Mouse (Mus musculus) E14TG2a.4 (cell line): ENCODE measurements around the gene Kctd15.

Experiments
- H3K27me3 ChIP-seq: 2 replicates; pipeline ENCODE4 v1.6.1; 2014; ENCODE audit warnings: low read length, control low read depth; ENCODE audit not compliant: insufficient read depth
- H3K36me3 ChIP-seq: 2 replicates; pipeline ENCODE4 v1.6.1; 2014; ENCODE audit warnings: low read length, control low read depth; ENCODE audit not compliant: insufficient read depth
- H3K4me1 ChIP-seq: replicated peaks from 2 replicates; pipeline ENCODE4 v1.6.1; 2014; ENCODE audit warnings: low read depth, low read length, control low read depth
- H3K4me3 ChIP-seq: replicated peaks from 2 replicates; pipeline ENCODE4 v1.5.1; 2014; ENCODE audit warnings: mild to moderate bottlenecking, low read length
- H3K9me3 ChIP-seq: 2 replicates; pipeline ENCODE4 v1.6.1; 2014; ENCODE audit warnings: low read length, control low read depth
- CTCF ChIP-seq: conservative IDR thresholded peaks from 2 replicates; pipeline ENCODE4 v1.5.1; 2014; ENCODE audit warnings: low read length
- NANOG ChIP-seq: IDR thresholded peaks from 2 replicates; pipeline ENCODE4 v1.6.1; 2014; ENCODE audit warnings: borderline replicate concordance, low read length, mixed read lengths
- POU5F1 ChIP-seq: IDR thresholded peaks from 2 replicates; pipeline ENCODE4 v1.6.1; 2014; ENCODE audit warnings: low read length, borderline replicate concordance

Gene Kctd15

DNA sequence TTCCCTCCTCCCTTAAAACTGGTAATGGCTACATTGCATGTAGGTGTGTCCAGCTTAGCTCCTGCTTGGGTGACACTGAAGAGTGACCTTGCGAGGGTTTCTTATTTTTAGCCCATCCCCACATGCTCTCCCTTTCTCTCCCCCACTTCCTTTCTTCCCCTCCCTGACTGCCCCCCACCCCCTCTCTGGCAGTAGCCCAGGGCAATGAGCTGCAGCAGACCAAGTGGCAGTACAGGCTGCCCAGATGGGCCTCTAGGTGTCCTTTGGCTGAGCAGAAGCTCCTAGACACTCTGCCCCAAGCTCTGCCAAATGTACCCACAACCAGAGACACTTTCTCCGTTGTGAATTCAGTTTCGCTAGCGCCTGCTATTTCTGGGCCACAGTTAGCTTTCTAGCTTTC, 16.4 kb upstream of the Kctd15 start:
- no peak overlapping the region for H3K4me3 ChIP-seq
- TF ChIP-seq POU5F1 (no peak), NANOG (no peak), CTCF (no peak)
- no peaks in the 10 kb centered on the region for H3K9me3 ChIP-seq
- peaks cover 68% of the 10 kb centered on the region for H3K4me1 ChIP-seq
- H3K27me3 ChIP-seq: peaks cover 41% of the 10 kb centered on the region
- H3K36me3 ChIP-seq: no peaks in the 10 kb centered on the region

DNA sequence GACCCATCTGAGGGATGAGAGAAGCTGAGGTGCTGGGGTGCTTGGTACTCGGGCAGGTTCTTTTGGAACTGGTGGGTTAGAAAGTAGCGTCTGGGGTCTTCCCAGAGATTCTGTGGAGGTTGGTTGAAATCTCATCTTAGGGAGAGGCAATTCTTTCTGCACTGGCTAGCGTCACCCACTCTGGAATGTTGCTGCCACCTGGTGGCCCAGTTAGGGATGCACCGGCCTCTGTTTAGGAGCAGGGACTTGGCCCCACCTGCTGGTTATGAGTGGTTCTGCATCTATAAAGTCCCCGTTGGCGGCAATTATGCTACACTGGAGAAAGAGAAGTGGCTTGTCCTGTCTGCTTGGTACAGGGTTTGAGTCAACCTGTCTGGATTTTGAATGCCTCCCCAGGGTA, 15.4 kb upstream of the Kctd15 start:
- TF ChIP-seq POU5F1 (no peak), CTCF (peak; percentile 97)
- Histone ChIP-seq H3K9me3 (no peaks in the 10 kb centered on the region), H3K4me1 (peaks cover 77% of the 10 kb centered on the region), H3K27me3 (peaks cover 45% of the 10 kb centered on the region), H3K36me3 (no peaks in the 10 kb centered on the region), H3K4me3 (0 out of 2 replicates have a peak overlapping the region, but pooled peaks have one; percentile 13)

DNA sequence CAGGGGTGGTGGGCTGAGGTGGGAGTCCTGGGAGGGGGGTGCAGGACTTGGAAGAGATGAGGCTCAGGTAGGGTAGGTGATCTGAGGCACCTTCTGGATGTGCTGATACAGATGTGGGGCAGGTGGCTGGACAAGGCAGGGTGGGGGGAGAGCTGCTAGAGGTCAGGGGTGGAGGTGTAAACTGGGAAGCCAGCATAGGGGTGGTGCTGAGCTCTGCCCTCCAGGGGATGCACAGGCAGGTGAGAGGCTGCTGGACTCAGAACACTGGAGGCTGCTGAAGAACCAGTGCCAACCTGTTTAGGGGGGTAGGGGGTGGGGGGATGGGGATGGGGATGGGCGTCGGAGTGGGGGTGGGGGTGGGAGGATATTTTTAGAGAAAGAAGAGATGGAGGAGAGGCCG, 14.2 kb upstream of the Kctd15 start:
- TF ChIP-seq NANOG: no peak
- TF ChIP-seq CTCF: no peak
- TF ChIP-seq POU5F1: no peak

DNA sequence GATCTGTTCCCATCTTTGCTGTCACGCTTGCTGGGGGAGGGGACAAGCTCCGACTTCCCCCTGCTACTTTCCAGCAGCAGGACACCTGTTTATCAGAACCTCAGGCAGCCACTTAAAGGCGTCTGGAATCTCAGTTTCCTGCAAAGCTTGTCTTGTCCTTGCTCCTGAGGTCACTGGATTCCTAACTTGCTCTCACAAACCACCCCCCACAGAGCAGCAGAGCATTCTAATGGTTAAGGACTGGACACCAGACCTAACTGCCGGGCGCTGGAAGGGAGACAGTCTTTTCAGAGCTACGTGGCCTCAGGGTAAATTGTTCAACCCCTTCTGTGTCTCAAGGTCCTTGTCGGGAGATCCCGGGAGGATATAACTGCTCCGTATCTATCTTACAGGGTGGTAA, 12.8 kb upstream of the Kctd15 start:
- peaks cover 42% of the 10 kb centered on the region for H3K27me3 ChIP-seq
- no peak for TF ChIP-seq CTCF
- TF ChIP-seq NANOG: peak; percentile 83
- peak overlapping the region; percentile 56 for H3K4me3 ChIP-seq
- H3K36me3 ChIP-seq: no peaks in the 10 kb centered on the region
- H3K9me3 ChIP-seq: peaks cover 5% of the 10 kb centered on the region
- H3K4me1 ChIP-seq: peaks cover 59% of the 10 kb centered on the region

More for the DNA sequence above, 14.2 kb upstream of the Kctd15 start:
- 0 out of 2 replicates have a peak overlapping the region, but pooled peaks have one; percentile 13 for H3K4me3 ChIP-seq
- peaks cover 49% of the 10 kb centered on the region for H3K27me3 ChIP-seq
- no peaks in the 10 kb centered on the region for H3K36me3 ChIP-seq
- H3K4me1 ChIP-seq: peaks cover 74% of the 10 kb centered on the region
- H3K9me3 ChIP-seq: peaks cover 5% of the 10 kb centered on the region

DNA sequence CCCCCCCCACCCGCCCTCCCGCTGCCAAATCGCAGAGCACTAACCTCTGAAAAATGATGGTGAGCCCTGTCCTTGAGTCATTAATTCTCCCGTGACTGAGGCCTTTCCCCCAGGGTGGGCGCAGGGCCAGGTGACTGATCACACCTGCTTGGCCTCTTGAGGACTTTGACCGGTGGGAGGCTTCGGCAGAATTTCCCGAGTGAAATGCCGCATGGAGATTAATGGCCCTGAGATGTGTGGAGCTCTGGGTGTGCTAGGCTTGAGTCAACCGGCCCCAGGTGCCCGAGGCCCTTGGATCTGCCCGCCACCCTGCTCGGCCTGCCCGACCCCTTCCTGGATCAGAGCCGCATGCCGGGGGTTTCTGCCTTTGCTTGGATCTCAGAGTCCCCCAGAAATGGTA, 11.3 kb upstream of the Kctd15 start:
- Histone ChIP-seq H3K9me3 (peaks cover 5% of the 10 kb centered on the region), H3K36me3 (no peaks in the 10 kb centered on the region), H3K4me1 (peaks cover 59% of the 10 kb centered on the region), H3K27me3 (peaks cover 30% of the 10 kb centered on the region), H3K4me3 (peak overlapping the region; percentile 46; the same call in 1 of the 2 replicates)
- TF ChIP-seq POU5F1 (no peak), NANOG (no peak), CTCF (no peak)

DNA sequence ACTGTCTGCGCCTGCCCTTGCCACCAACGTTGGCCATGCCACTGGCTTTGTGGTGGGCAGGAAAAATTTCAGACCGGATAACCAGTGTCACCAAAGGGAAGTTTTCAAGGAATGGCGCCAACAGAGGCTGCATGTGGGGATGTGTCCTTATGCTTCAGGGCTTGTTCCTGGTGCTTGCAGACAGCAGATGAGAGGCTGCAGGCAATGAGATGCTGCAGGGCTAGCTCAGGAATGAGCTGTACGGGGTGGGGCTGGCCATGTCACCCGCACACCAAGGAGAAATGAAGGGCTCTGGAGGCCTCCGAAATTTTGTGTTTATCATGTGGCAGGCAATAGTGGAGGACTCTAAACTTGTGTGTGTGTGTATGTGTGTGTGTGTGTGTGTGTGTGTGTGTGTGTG, 6.6 kb upstream of the Kctd15 start:
- Histone ChIP-seq H3K9me3 (peaks cover 5% of the 10 kb centered on the region), H3K4me3 (no peak overlapping the region), H3K36me3 (no peaks in the 10 kb centered on the region), H3K4me1 (peaks cover 48% of the 10 kb centered on the region), H3K27me3 (peaks cover 22% of the 10 kb centered on the region)
- TF ChIP-seq CTCF: no peak
- no peak for TF ChIP-seq POU5F1
- TF ChIP-seq NANOG: no peak

- Histone ChIP-seq H3K9me3 (peaks cover 5% of the 10 kb centered on the region), H3K4me3 (no peak overlapping the region), H3K27me3 (peaks cover 21% of the 10 kb centered on the region), H3K36me3 (no peaks in the 10 kb centered on the region), H3K4me1 (peaks cover 47% of the 10 kb centered on the region)
- TF ChIP-seq CTCF: no peak
- no peak for TF ChIP-seq POU5F1
- no peak for TF ChIP-seq NANOG
Observed at GRCm38 (mm10) chr7:34662227-34662626, 5.7 kb upstream of the Kctd15 start.

GRCm38 (mm10) chr7:34659386-34660085, 3.0 kb upstream of the Kctd15 start:
- Histone ChIP-seq H3K9me3 (no peaks in the 10 kb centered on the region), H3K4me3 (no peak overlapping the region), H3K27me3 (peaks cover 6% of the 10 kb centered on the region; the same call in 1 of the 2 replicates), H3K36me3 (no peaks in the 10 kb centered on the region), H3K4me1 (peaks cover 54% of the 10 kb centered on the region)
- TF ChIP-seq POU5F1: no peak
- TF ChIP-seq CTCF: no peak
- TF ChIP-seq NANOG: no peak

GRCm38 (mm10) chr7:34655086-34655839, 1.3 kb downstream of the Kctd15 start:
- peak overlapping the region; percentile 90 for H3K4me3 ChIP-seq
- H3K27me3 ChIP-seq: peaks cover 20% of the 10 kb centered on the region
- peaks cover 6% of the 10 kb centered on the region for H3K36me3 ChIP-seq
- peaks cover 58% of the 10 kb centered on the region for H3K4me1 ChIP-seq
- no peaks in the 10 kb centered on the region for H3K9me3 ChIP-seq
- TF ChIP-seq CTCF (peak; percentile 26), NANOG (no peak)
